Mouse (Mus musculus): ENCODE results near the gene Olfr1448. TPM values are rescaled to one million over a fixed set of nuclear protein-coding genes. Genes with fewer than 3 reads are reported as not detected.
"Not testable (repeated sequence)": the region's sequence is repeated elsewhere in the genome, so short reads cannot be mapped to it uniquely, and the experiment has no call there.

The Olfr1448 gene
- not detected for total RNA-seq (2021)
- long read RNA-seq = 0 reads

- no peak for DNase-seq (ENCODE audit: low spot score in 2 of 2)
Observed at GRCm38 (mm10) chr19:12924319-12924718, at the start of gene Olfr1448. Gene Olfr1448 (minus strand): TSS chr19:12924419.

GRCm38 (mm10) chr19:12970082-12970481 is 45.9 kb upstream of the Olfr1448 start:
- not testable (repeated sequence) for DNase-seq (ENCODE audit: low spot score in 2 of 2)

GRCm38 (mm10) chr19:12949958-12950357 is 25.7 kb upstream of the Olfr1448 start, which contains the start of gene Olfr1450:
Gene Olfr1450 (plus strand): TSS chr19:12950258.
- DNase-seq (ENCODE audit: low spot score in 2 of 2) = no peak

DNA sequence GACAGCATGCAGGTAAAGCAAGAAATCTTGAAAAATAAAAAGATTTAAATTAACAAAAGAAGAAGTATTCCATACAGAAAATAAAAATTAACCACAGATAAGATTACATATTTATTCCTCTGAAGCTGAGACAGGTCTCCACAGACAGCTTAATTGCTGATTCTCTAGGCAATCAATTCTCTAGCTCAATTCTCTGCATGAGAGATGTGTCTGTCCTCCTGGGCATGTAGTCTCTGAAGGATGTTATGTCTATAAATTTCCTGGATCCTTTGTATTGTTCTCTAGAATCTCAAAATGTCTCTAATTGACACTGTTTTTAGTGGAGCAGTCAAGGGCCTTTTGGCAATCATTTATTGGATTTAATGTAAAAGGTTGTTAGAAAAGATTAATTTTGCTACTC is 6.3 kb upstream of the Olfr1448 start, which contains the start of gene Olfr1449:
Olfr1449 (plus strand) TSS at position 301 of the 400 bp plus-strand sequence.
- no peak for DNase-seq (ENCODE audit: low spot score in 2 of 2)

GRCm38 (mm10) chr19:12903643-12904042 is 20.6 kb downstream of the Olfr1448 start, which contains the start of gene Olfr1447:
Gene Olfr1447 (minus strand): TSS chr19:12903743.
- no peak for DNase-seq (ENCODE audit: low spot score in 2 of 2)

DNA sequence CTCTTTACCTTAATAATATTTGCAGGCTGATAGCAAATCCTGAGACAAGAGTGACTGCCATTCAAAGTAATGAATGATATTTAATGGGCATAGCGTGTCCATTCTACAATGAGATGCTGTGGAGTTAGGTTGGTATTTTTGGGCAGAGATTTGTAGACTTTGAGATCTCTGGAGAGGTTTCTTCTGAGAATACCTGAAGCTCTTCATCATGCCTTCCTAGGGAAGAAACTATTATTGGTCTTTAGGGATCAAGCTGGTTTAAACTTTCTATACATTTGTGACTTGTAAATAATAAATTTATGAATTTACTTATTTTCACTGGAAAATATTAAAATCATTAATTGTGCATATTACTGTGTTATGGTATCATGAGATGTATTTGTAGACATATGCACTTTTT is 30.8 kb downstream of the Olfr1448 start, which contains the start of gene Olfr1446:
Olfr1446 (minus strand) TSS at position 101 of the 400 bp plus-strand sequence.
- no peak for DNase-seq (ENCODE audit: low spot score in 2 of 2)

- no peak for DNase-seq (ENCODE audit: low spot score in 2 of 2)
Observed at GRCm38 (mm10) chr19:12883555-12883954, 40.7 kb downstream of the Olfr1448 start, which contains the start of gene Olfr1445. Gene Olfr1445 (plus strand): TSS chr19:12883855.

Other genes starting within 250 kb of the Olfr1448 start
- not detected for gene Olfr1443, start 246.3 kb downstream of the Olfr1448 start, total RNA-seq (2021)
- gene Keg1, start 228.6 kb downstream of the Olfr1448 start, total RNA-seq (2021) = not detected
- gene Cntf, start 158.8 kb downstream of the Olfr1448 start, total RNA-seq (2021) = 1 to 10 TPM; 3.1 to 3.2 TPM
- gene Zfp91, start 128.3 kb downstream of the Olfr1448 start, total RNA-seq (2021) = 10 to 100 TPM; 78.6 to 82.9 TPM
- 1 to 10 TPM in 1 of 2 experiments, under 1 TPM in 1; 0.96 to 1.3 TPM for gene Lpxn, start 128.2 kb downstream of the Olfr1448 start, total RNA-seq (2021)
- not detected for gene Gm5244, start 77.7 kb downstream of the Olfr1448 start, total RNA-seq (2021)
- gene Olfr1444, start 67.1 kb downstream of the Olfr1448 start, total RNA-seq (2021) = not detected
- not detected for gene Olfr1445, start 40.6 kb downstream of the Olfr1448 start, total RNA-seq (2021)
- not detected for gene Olfr1446, start 30.9 kb downstream of the Olfr1448 start, total RNA-seq (2021)
- not detected for gene Olfr1447, start 20.7 kb downstream of the Olfr1448 start, total RNA-seq (2021)
- gene Olfr1449, start 6.4 kb upstream of the Olfr1448 start, total RNA-seq (2021) = not detected
- not detected for gene Olfr1450, start 25.8 kb upstream of the Olfr1448 start, total RNA-seq (2021)
- not detected for gene Olfr1451, start 70.6 kb upstream of the Olfr1448 start, total RNA-seq (2021)
- gene Olfr1453, start 103.9 kb upstream of the Olfr1448 start, total RNA-seq (2021) = not detected
- gene Olfr1454, start 136.2 kb upstream of the Olfr1448 start, total RNA-seq (2021) = not detected
- not detected for gene Olfr1457, start 173.5 kb upstream of the Olfr1448 start, total RNA-seq (2021)
- not detected for gene Olfr1458, start 182.4 kb upstream of the Olfr1448 start, total RNA-seq (2021)
- under 1 TPM; 0.22 to 0.23 TPM for gene Olfr1459, start 225.1 kb upstream of the Olfr1448 start, total RNA-seq (2021)
- not detected for gene Olfr1461, start 238.6 kb upstream of the Olfr1448 start, total RNA-seq (2021)